Mouse (Mus musculus) heart, adult 2 months (tissue): ENCODE measurements around the gene Fam120a. TPM values are rescaled to one million over a fixed set of nuclear protein-coding genes. Genes with fewer than 3 reads are reported as not detected.

Experiments
- DNase-seq, 2 experiments: peaks; one replicate each; pipeline ENCODE4 v3.0.0; 2021
- H3K27ac ChIP-seq: fragments of 200-600 bp; 2 replicates; pipeline ENCODE4 v1.8.1; 2022
- H3K27me3 ChIP-seq: fragments of 200-500 bp; 2 replicates; pipeline ENCODE4 v1.6.1; 2012; ENCODE audit warnings: mild to moderate bottlenecking, low read length, inconsistent platforms, mixed read lengths; ENCODE audit not compliant: control insufficient read depth, insufficient read depth
- H3K36me3 ChIP-seq: fragments of 200-500 bp; 2 replicates; pipeline ENCODE4 v1.6.1; 2012; ENCODE audit warnings: low read length, inconsistent platforms; ENCODE audit not compliant: control insufficient read depth, insufficient read depth
- H3K4me1 ChIP-seq: fragments of 200-500 bp; 2 replicates; pipeline ENCODE4 v1.6.1; 2011; ENCODE audit warnings: low read length; ENCODE audit not compliant: control insufficient read depth, insufficient read depth
- H3K4me3 ChIP-seq: fragments of 200-600 bp; 2 replicates; pipeline ENCODE4 v1.8.1; 2022
- H3K79me2 ChIP-seq: fragments of 200-500 bp; replicated peaks from 2 replicates; pipeline ENCODE4 v1.6.1; 2012; ENCODE audit warnings: mild to moderate bottlenecking, inconsistent platforms, low read length, moderate library complexity, mixed read lengths; ENCODE audit not compliant: control insufficient read depth, insufficient read depth
- H3K9ac ChIP-seq: fragments of 200-500 bp; 2 replicates; pipeline ENCODE4 v1.6.1; 2012; ENCODE audit warnings: low read depth, mild to moderate bottlenecking, control low read depth, inconsistent platforms, low read length, mixed read lengths
- CTCF ChIP-seq: fragments of 200-600 bp; IDR thresholded peaks from 2 replicates; pipeline ENCODE4 v1.8.1; 2022; ENCODE audit warnings: antibody characterized with exemption, mild to moderate bottlenecking, moderate library complexity
- EP300 ChIP-seq: fragments of 200-500 bp; IDR thresholded peaks from 2 replicates; pipeline ENCODE4 v1.6.1; 2011; ENCODE audit warnings: low read depth, low read length, control low read depth; ENCODE audit not compliant: insufficient read depth
- POLR2A ChIP-seq: fragments of 200-500 bp; IDR thresholded peaks from 2 replicates; pipeline ENCODE4 v1.6.1; 2011; ENCODE audit warnings: mild to moderate bottlenecking, low read depth, low read length, control low read depth; ENCODE audit not compliant: insufficient read depth
- WGBS: fragments of 180-500 bp; shearing (Covaris S2); methylation state at CpG from one replicate; pipeline ENCODE4 v1.1.7; 2018; 5-methylcytosine and 5-hydroxymethylcytosine counted together
- intact Hi-C: fragments of 180-260 bp; cut with DNase I; formaldehyde crosslinking; loops from one replicate; pipeline ENCODE4 v1.15.1; 2025
- polyA plus RNA-seq: library from polyadenylated mRNA; depleted of rRNA; stranded (reverse); fragments of >200 nt; gene quantifications from 2 replicates; pipeline ENCODE4 v1.2.3, GENCODE M21; 2012
- total RNA-seq, 2 experiments: library from RNA; stranded (reverse); gene quantifications; 2 replicates each; pipeline ENCODE4 v1.2.3; 2021

The Fam120a gene
- total and polyA plus RNA-seq, 3 experiments, result 47.5 to 106 (median 102) TPM

DNA sequence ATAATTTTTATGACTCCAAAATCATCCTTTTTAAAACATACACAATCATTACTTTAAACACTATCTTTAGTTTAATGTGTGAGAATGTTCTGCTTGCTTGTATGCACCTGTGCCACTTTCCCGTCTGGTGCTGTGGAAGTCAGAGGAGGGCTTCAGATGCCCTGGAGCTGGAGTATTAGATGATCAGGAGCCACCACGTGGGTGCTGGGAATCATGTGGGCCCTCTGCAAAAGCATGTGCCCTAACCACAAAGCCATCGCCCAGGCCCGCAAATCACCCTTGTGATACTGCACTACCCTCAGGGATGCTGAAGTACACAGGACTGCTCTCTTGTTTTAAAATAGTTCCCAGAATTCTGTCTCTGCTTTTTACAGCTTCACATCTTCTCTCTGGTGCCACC lies 3.0 kb downstream of the Fam120a start:
- Histone ChIP-seq H3K4me1 (peaks cover 14% of the 10 kb centered on the region), H3K9ac (no peak overlapping the region), H3K27ac (peak overlapping the region; percentile 84; the same call in 1 of the 2 replicates), H3K36me3 (peaks cover 9% of the 10 kb centered on the region), H3K27me3 (no peaks in the 10 kb centered on the region), H3K4me3 (no peak overlapping the region), H3K79me2 (peaks cover 7% of the 10 kb centered on the region)
- 40% methylated on average over 4 of the region's 4 CpGs for WGBS
- no peak for DNase-seq
- TF ChIP-seq POLR2A (no peak), EP300 (no peak), CTCF (no peak)
- intact Hi-C loops, result no loop called here

DNA sequence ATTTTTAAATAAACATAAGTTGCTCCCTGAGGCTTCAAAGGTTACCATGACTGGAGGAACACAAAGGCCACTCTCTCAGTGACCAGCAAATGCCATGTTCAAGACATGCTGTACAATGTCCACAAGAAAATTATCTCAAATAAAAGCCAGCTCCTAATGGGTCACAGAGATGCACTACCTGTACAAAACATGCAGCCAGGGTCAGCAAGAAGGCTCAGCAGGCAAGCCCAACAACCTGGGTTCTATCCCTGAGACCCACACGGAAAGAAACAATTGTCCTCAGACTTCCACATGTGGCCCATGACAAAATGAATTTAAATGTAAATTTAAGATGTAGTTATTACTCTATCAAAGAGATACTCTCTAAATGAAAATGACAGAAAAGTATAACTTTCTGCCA lies 4.7 kb downstream of the Fam120a start:
- intact Hi-C loops, result no loop called here
- H3K9ac ChIP-seq, result no peak overlapping the region
- TF ChIP-seq CTCF (no peak), POLR2A (no peak), EP300 (no peak)
- WGBS, result 73% methylated on average over 1 of the region's 1 CpGs
- no peaks in the 10 kb centered on the region for H3K27me3 ChIP-seq
- peak overlapping the region; percentile 8; the same call in 1 of the 2 replicates for H3K27ac ChIP-seq
- no peak overlapping the region for H3K4me3 ChIP-seq
- no peak for DNase-seq
- H3K79me2 ChIP-seq, result peaks cover 13% of the 10 kb centered on the region
- H3K4me1 ChIP-seq, result peaks cover 21% of the 10 kb centered on the region
- H3K36me3 ChIP-seq, result peaks cover 13% of the 10 kb centered on the region

DNA sequence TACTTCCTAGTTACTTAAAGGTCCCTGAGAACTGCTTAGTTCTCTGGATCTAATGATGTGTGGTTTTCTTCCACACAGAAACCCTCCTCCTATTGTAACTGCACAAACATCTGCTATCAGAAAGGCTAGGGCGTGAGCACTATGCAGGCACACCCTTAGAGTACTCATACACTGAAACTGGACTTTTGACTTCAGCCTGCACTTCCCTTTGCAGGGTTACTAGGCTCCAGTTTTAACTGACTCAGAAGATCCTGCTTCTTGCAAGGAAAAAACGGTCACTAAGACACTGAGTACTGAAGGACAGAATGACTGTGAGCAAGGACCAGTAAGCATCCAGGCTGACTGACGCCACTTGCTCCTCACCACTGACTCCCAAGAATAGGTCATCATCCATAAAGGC lies 5.3 kb downstream of the Fam120a start:
- TF ChIP-seq POLR2A, result no peak
- TF ChIP-seq EP300, result no peak
- no peak for TF ChIP-seq CTCF
- Histone ChIP-seq H3K27me3 (no peaks in the 10 kb centered on the region), H3K79me2 (peaks cover 13% of the 10 kb centered on the region), H3K9ac (no peak overlapping the region), H3K27ac (peak overlapping the region; percentile 8; the same call in 1 of the 2 replicates), H3K4me3 (no peak overlapping the region), H3K36me3 (peaks cover 13% of the 10 kb centered on the region), H3K4me1 (peaks cover 21% of the 10 kb centered on the region)
- WGBS, result 17% methylated on average over 3 of the region's 3 CpGs
- intact Hi-C loops, result no loop called here
- DNase-seq, result peak in 1 of 2 experiments; percentile 31

DNA sequence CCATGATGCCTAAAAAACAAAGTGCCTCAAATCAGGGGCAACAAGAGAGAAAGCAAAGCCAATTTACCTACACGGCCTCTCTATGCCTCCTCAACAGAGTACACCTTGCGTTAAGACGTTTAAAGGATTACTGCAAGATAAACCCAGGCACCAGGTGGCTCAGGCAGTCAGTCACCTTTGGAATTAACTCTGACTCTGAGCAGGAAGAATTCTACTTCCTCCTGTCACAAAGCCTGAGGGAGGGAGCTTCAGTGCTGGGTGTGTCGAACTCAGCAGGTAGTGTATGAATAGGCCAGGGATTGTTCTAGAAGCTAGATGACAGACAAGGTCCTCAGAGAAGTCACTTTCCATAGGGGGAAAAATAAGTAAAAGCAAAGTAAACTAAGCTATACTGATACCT lies 9.2 kb downstream of the Fam120a start:
- Histone ChIP-seq H3K4me1 (peaks cover 21% of the 10 kb centered on the region), H3K27ac (no peak overlapping the region), H3K4me3 (no peak overlapping the region), H3K9ac (no peak overlapping the region), H3K36me3 (peaks cover 16% of the 10 kb centered on the region), H3K79me2 (peaks cover 13% of the 10 kb centered on the region), H3K27me3 (no peaks in the 10 kb centered on the region)
- TF ChIP-seq EP300 (no peak), CTCF (no peak), POLR2A (no peak)
- 65% methylated on average over 4 of the region's 4 CpGs for WGBS
- intact Hi-C loops, result loop anchor here (5.0 kb wide), 1 partner anchor 41 kb away; no protein-coding TSS in a partner anchor
- DNase-seq, result no peak

DNA sequence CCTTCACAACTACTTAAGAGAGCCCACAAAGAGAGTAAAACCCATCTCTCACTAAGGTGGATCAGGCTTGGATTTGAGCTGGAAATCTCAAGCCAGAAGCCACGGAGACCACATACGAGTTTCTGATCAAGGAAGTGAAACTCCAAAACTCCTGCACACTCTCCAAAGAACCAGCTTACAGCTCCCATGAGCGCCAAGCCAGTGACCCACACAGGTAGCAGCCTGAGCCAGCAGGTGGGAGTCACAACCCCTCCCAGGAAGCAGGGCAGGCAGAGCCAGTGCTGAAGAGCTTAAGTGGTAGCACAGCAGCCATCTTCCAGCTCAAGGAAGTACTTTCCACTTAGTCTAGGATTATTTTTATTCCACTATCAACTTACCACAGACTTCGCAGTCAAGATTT lies 13.0 kb downstream of the Fam120a start:
- H3K27me3 ChIP-seq, result no peaks in the 10 kb centered on the region
- peaks cover 22% of the 10 kb centered on the region for H3K4me1 ChIP-seq
- no peak overlapping the region for H3K9ac ChIP-seq
- no peak for DNase-seq
- H3K27ac ChIP-seq, result no peak overlapping the region
- H3K79me2 ChIP-seq, result peaks cover 19% of the 10 kb centered on the region
- no peak overlapping the region for H3K4me3 ChIP-seq
- intact Hi-C loops, result loop anchor here (5.0 kb wide), 1 partner anchor 38 kb away; no protein-coding TSS in a partner anchor
- H3K36me3 ChIP-seq, result peaks cover 10% of the 10 kb centered on the region
- TF ChIP-seq POLR2A (no peak), EP300 (no peak), CTCF (no peak)
- 75% methylated on average over 4 of the region's 4 CpGs for WGBS

DNA sequence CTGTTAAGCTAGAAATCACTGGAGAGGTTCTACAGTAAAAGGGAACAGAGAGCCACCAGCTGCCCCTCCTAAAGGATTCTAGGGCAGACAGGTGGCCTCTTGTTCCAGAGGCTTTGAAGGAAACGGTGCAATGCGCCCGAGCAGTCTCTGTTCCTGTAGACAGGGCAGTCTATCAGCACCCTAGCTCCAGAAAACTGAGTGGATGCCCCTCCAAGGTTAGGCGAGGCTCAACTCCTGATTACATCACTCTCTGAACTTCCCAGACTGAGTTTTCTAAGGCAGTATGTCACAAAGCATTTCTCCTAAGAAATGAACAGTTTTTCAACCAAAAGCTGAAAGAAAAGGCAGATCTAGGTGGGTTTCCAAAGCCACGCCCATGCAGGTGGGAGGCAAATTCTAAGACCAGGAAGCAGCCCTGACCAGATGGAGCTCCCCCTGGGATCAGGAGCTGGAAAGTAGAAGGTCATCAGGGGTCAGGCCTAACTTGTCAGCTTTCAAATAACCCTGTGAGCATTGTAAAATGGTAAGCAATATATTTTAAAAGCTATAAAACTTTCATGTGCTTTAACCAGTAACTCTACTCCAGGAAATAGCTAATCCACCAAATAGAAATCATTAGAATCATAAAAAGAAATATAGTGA lies 17.1 kb downstream of the Fam120a start:
- 51% methylated on average over 5 of the region's 5 CpGs for WGBS
- no peak for TF ChIP-seq CTCF
- TF ChIP-seq EP300, result no peak
- TF ChIP-seq POLR2A, result no peak
- DNase-seq, result no peak
- Histone ChIP-seq H3K9ac (no peak overlapping the region), H3K4me1 (peaks cover 12% of the 10 kb centered on the region), H3K27me3 (no peaks in the 10 kb centered on the region), H3K27ac (no peak overlapping the region), H3K36me3 (peaks cover 14% of the 10 kb centered on the region), H3K79me2 (peaks cover 14% of the 10 kb centered on the region), H3K4me3 (no peak overlapping the region)
- intact Hi-C loops, result no loop called here
